Mouse (Mus musculus): ENCODE measurements around the gene Agbl3. TPM values are rescaled to one million over a fixed set of nuclear protein-coding genes. Genes with fewer than 3 reads are reported as not detected.
A peak's percentile ranks its signal among the peaks of the same experiment; 100 is the strongest.

The Agbl3 gene
- total RNA-seq (2021) = 1 to 10 TPM; 3.1 to 3.9 TPM

DNA sequence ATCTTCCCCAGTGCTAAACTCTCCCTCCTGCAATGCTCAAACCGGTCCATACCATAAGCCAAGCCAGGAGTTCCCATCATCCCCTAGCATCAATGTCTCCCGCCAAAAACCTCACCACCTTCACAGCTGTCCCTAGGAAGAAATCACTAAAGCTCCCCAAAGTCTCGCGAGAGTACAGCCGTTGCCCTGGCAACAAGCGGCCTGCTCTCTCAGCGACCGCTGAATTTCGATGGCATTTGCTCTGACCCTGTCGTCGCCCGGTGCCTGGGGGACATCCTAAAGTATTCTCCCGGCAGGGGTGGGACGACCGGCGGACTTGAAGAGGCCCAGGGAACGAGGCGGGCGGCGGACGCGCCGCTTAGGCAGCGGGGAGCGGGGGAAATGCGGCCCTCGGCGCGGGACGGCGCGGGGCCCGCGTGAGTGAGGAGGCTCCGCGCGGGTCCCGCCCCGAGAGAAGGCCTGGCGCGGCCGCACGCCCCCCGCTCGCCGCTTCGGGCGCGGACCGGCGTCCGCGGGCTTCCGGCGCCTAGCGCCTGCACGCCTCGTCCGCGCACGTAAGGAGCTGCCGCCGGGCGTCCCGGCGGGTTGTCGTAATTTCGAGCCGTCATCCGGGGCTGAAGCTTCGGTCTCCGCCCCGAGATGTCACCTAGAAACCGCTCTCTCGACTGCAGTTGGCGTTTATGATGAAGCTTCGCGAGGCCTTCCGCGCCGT, at the start of gene Agbl3:
Gene Agbl3, plus strand, starts transcription at position 202 of the 712 bp plus-strand sequence.
- intact Hi-C loops (cut with DNase I) = loop anchor here (1.0 to 5.0 kb wide), 2 partner anchors 82 to 98 kb away; partner anchors contain the start of genes Cyren and Tmem140
- peak; percentile 96 to 98 for DNase-seq

DNA sequence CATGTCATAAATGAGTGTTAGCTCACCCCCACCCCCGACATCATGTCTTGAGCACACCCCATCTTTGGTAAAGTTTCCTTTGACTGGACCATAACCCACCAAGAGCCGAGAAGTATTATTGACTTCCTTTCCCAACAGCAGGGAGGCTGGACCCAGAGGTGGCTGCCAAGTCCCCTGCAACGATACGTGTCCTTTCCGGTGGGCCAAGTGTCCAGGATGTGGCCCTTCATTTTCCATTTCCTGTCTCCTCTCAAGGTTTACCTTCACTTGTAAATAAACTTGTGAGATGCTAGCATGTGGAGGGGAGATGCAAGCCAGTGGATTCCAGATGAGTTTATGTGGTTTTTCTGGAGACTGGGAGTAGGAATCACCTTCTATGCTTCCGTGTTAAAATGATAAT, 49.2 kb upstream of the Agbl3 start:
- no peak for DNase-seq
- intact Hi-C loops (cut with DNase I) = no loop called here

DNA sequence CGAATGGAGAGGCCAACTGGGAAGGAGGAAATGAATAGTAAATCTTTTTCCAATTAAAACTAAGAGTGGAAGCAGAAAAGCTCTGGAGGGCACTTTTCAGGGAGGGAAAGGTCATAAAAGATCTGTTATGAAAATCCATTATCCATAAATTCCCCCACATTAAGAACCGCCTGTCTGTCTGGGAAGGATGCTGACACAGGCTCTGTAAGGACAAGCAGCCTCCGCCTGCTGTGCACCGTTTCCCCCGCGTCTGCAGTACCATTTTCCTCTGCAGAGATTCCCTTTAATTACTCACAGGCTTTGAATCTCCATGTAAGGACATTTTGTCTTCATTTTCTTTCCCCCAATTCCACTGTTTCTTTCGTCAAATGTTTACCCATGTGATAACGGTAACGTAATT, 48.7 kb upstream of the Agbl3 start:
- no peak for DNase-seq
- intact Hi-C loops (cut with DNase I) = no loop called here

DNA sequence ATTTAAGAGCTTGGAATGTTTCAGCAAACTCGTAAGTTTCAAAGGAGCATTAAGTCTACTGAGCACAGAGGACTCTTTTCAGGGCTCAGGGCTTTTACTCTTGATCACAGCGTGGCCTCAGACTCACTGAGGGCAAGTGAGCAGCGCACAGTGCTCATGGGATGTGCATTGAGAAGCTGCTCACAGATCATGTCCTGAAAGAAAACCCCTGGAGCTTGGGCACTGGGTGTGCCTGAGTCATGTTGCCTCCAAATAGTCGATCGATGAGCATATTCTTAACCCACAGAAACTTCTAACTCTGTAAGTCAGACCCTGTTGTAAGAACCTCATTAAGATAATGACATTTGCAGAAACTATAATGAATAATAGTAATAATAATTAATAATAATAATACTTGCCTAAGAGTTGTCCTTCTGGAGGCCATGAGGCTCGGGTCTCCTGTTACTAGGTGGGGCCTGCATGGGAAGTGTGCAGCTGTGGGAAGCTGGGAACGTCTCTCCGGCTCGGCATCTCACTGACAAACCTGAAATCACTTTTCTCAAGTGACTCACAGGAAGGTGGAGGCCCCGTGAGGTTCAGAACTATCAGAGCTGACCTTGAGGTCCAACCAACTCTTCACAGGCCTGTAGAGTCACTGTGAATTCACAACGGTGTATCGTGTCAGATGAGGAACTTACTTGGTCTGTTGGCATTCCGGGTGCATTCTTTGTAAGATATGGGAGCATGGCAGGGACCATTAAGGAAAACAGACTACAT, 45.1 kb upstream of the Agbl3 start:
- intact Hi-C loops (cut with DNase I) = no loop called here

DNA sequence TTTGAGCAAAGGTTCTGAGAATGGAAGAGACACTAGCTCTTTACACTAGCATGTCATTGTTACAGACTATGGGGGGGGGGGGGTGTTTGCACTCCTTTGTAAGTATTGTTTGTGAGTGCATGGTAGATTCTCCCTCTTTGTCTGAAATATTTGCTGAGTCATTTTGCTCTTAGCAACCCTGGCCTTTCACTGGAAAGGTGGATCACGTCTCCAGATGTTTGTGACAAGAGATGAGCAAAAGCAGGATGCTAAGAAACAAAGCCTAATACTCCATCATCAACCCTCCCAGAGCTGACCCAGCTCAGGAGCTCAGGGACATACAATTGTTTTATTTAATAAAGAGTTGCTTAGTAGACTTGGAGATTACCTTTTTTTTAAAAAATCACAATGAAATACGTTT, 43.3 kb upstream of the Agbl3 start:
- intact Hi-C loops (cut with DNase I) = no loop called here
- DNase-seq = no peak

More for the DNA sequence above, 45.1 kb upstream of the Agbl3 start:
- no peak for DNase-seq

DNA sequence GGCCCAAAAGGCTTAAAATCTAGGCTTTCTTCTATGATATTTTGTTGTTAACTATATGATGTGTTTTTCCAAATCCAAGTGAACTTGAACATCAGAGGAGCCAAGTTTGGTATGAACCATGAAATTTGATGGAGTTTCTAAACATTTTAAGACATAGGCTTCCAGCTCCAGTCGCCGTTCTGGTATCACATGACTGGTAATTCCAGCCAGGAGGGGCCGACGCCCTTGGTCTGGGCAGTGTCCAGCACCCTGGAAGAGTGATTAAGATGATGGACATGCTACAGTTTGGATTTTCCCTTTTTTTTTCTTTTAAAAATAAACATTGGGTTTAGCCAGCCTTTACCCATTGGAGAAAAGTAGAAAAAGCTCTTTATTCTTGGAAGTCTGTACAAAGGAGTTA, 36.3 kb upstream of the Agbl3 start:
- no peak for DNase-seq
- intact Hi-C loops (cut with DNase I) = no loop called here

DNA sequence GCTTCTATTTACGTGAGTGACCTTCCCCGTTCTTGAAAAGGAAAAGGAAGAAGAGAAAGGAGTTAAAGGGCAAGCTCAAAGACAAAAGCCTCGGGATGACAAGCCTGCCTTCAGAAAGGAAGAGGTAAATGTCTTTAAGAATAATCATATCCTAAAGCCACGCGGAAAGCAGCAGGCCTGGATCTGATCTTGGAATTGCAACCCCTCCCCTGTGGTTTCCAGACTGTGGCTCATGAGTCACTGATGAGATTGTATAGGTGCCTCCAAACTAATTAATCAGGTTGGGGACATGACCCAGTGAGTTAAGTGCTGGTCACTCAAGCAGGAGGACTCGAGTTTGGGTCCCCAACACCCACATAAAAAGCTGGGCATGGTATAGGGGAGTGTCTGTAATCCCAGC, 32.4 kb upstream of the Agbl3 start:
- no peak for DNase-seq

DNA sequence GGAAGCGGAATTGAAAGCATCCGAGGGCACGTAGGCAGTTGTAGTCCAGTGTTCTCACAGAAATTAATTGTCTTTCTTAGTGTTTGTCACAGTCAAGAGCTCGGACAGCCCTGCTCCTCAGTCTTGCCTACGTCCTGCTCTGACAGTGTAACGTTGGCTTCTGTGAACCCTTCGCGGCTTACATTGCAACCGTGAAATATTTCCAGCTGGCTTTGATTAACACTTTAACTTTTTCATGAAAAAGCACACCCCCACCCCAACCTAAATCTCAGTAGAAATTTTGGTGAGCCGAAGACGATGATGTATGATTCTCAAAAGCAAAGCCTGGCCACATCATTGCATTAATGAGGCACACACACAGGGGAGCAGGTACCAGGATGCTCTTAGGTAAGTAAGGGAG, 31.7 kb upstream of the Agbl3 start:
- intact Hi-C loops (cut with DNase I) = loop anchor here (5.0 kb wide), 1 partner anchor 61 kb away; no protein-coding TSS in a partner anchor
- no peak for DNase-seq

More for the DNA sequence above, 32.4 kb upstream of the Agbl3 start:
- intact Hi-C loops (cut with DNase I) = loop anchor here (2.0 to 5.0 kb wide), 2 partner anchors 29 to 61 kb away; no protein-coding TSS in a partner anchor

DNA sequence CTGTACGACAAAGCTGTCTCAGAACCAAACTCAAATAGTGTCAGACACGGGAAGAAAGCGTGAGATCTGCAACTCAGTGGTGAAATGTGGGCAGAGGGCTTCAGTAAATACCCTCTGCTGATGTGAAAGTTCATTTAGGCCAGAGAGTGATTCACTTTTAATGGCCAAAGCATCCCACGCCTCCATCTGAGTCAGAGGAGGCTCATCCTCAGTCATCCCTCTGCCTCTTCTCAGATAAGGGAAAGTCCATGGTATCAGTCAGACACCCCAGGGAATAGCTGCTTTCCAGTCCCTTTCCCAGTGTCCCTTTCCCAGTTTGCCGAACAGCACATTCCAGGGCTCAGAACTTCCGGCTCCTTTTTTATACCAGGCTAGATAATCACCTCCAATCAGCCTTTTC, 30.7 kb upstream of the Agbl3 start:
- DNase-seq = no peak
- intact Hi-C loops (cut with DNase I) = loop anchor here (5.0 kb wide), 1 partner anchor 62 kb away; no protein-coding TSS in a partner anchor

DNA sequence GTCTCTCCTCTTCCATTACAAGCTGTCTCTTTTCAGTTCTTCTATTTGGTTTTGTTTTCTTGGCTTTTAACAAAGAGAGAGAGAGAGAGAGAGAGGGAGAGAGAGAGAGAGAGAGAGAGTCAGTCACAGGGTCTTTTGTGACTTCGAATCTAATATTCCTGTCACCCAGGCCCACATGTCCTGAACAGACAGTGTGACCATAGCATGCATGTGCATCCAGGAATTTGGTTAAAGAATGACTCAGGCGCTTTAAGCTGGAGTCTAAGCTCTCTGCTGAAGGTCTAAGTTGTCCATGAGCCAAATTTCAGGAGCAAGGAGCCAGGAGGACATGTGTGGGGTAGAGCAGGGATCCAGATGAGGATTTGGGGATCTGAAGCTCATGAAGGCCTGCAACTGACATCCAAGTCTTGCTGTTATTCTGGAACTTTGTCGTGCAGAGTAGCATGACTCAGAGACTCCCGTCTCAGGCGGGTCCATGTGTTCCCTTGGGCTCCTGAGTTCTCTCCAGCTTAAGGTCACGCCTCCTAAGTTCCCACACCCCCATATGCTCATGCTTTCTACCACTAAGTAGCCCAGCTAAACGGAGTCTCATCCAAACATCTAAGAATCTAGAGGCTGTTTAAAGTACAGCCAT, 29.6 kb upstream of the Agbl3 start:
- intact Hi-C loops (cut with DNase I) = loop anchor here (5.0 kb wide), 2 partner anchors 43 to 153 kb away; partner anchors contain the start of gene Cald1
- DNase-seq = peak; percentile 24 to 42

DNA sequence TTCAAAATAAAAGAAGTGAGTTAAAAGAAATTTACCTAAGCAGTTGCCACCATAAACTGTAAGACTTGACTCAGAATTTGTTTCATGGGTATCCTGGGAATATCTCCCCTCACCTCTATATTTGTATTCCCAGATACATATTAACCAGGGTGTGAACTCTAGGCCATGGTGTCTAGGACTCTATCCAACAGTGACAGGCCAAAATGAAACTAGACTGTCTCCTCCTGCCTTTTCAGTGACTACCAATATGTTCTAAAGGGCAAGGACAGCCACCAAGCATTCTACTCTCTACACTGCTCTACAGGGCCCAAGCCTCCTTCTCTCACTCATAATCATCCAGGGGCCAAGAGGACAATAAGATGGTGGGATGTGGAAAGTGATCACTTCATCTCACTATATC, 28.6 kb upstream of the Agbl3 start:
- intact Hi-C loops (cut with DNase I) = loop anchor here (5.0 kb wide), 2 partner anchors 44 to 154 kb away; partner anchors contain the start of gene Cald1

DNA sequence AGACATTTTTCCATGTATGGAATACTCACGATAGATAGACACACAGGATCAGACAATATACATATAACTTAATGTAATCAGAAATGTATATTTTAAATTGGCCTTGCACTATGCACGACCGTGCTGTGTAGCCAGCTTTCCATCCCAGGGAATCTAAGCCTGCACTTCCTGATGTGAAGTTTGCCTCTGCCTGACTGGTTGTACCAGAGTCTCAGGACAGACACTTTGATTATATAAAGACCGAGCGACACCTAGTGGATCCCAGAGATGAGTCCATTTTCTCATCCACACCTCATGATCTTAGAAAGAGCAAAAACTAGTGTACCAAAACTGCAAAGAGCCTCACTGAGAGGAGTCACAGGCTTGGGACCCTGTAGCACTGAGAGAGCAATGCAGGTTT, 25.8 kb upstream of the Agbl3 start:
- intact Hi-C loops (cut with DNase I) = loop anchor here (1.0 to 5.0 kb wide), 4 partner anchors 47 to 244 kb away; partner anchors contain the start of gene Cald1
- DNase-seq = peak; percentile 53 to 57

More for the DNA sequence above, 28.6 kb upstream of the Agbl3 start:
- DNase-seq = no peak

DNA sequence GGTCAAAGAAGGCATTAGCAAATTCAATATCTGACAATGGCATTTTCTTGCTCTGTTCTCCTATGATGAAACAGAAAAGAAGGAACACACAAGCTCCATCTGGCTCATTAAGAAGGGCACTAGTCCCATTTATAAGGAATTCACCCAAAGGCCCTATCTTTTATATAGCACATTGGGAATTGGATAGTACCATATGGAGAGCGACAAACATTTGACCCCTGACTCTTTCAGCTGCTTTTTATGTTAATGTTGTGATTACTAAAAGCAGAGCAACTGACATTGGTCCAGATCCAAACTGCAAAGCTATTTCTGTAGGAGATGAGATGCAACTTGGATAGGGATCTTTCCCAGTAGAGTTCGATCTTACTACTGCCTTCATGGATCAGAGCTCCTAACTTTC, 21.9 kb upstream of the Agbl3 start:
- intact Hi-C loops (cut with DNase I) = loop anchor here (5.0 kb wide), 1 partner anchor 466 kb away; no protein-coding TSS in a partner anchor
- no peak for DNase-seq

DNA sequence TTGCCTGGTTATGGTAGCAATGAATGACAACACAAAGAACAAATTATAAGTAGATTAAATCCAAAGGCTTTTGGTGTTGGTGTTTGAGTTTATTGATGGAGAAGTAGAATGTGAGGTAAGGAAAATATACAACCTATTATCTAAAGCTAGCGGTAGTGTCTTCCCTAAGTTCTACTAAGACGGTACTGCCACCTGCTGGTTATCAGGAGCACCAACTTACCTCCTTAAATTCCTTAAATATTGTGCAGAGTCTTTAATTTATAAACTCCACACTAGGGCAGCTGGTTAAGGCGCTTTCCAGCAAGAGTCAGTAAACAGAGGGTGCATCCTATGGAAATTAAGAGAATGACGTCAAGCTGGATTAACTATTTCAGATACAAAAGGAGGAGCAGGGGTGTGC, 20.2 kb upstream of the Agbl3 start:
- intact Hi-C loops (cut with DNase I) = loop anchor here (1.0 to 5.0 kb wide), 2 partner anchors 117 to 249 kb away; partner anchors contain the start of gene Cyren
- peak in 1 of 2 experiments; percentile 57 for DNase-seq

DNA sequence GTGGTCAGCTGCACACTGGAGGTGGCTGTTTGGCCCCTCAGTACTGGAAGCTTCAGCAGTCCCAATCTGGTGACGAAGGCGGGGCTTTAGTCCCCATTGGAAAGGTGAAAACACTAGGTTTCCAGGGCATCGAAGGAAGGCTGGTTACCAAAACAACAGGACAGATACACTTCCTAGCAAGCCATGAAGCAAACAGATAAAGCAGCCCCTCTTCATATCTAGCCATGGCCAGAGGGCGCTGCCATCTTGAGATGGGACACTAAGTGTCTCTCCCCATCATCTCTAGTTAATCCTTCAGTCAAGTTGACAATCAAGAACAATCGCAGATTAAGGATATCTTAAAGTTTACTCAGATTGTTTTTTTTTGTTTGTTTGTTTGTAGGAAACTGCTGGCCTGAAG, 14.5 kb upstream of the Agbl3 start:
- intact Hi-C loops (cut with DNase I) = no loop called here
- no peak for DNase-seq

DNA sequence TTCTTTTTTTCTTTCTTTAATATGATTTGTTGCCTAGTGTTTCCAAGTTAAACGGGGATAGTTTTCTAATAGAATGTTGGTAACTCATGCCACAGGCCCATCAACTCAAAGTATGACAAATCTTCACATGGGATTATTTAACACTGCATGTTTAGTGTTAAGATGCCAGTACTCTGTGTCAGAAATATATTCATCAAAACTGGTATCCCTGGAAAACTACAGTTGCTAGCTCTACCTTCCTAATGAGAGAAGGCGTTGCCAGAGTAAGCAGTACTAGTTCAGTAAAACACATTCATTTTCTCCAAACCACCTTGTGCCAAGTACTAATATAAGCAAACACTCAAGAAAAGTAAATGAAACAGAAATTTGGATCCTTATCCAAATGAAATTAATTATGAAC, 10.2 kb upstream of the Agbl3 start:
- intact Hi-C loops (cut with DNase I) = loop anchor here (10.0 kb wide), 1 partner anchor 595 kb away; the partner anchor contains the start of gene Slc35b4
- no peak for DNase-seq

DNA sequence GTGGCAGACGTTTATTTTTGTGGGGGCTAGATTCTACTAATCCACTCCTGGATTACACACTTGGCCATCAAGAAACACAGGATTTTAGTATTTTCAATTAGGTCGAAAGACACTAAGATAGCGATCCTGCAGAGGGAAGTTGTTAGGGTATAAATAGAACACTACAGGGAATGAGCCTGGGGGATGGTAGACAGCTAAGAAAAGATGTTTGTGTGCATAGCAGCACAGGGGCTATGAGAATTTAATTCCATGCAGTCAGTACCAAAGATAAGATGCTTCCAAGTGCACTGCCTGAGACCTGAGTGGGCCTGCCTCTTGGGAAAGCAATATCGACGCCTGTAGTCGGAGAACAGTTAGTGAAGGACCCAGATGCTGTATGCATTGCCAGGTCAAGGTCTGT, 9.7 kb upstream of the Agbl3 start:
- intact Hi-C loops (cut with DNase I) = loop anchor here (10.0 kb wide), 1 partner anchor 596 kb away; the partner anchor contains the start of gene Slc35b4
- DNase-seq = no peak

DNA sequence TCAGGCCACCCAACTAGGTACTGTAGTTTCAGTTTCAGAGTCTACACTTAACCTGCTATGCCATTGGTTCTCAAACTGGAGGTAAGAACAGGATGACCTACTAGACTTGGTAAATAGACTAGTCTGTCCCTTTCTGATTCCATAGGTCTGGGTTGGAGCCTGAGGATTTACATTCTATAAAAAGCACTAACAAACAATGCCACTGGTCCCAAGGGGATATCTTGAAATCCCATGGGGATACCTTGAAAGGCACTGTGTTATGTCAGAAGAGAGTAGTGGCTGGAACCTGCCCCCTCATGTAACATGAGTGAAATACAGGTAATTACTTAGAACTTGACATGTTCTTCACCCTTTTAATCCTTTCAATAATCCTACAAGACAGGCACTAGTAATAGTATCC, 3.8 kb upstream of the Agbl3 start:
- DNase-seq = no peak
- intact Hi-C loops (cut with DNase I) = loop anchor here (5.0 to 10.0 kb wide), 2 partner anchors 151 to 602 kb away; partner anchors contain the start of gene Slc35b4

DNA sequence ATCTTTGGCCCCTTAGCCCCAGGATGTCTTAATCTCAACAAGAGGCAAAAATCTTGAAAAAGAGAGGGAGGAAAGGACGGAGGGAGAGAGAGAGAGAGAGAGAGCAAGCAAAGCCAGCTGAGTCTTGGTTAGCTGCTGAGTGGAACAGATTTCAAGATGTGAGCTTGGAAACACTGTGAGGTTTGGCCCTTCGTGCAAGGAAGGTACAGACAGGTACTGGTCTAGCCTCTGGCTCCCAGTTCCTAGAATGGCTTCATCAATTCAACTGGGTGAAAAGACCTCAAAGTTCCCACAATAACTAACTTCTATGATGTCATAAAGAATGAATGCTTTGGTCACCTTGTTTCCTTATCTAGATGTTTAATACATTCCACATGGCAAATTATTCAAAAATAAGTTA, 3.1 kb upstream of the Agbl3 start:
- intact Hi-C loops (cut with DNase I) = loop anchor here (5.0 to 10.0 kb wide), 2 partner anchors 150 to 602 kb away; partner anchors contain the start of gene Slc35b4
- DNase-seq = no peak

DNA sequence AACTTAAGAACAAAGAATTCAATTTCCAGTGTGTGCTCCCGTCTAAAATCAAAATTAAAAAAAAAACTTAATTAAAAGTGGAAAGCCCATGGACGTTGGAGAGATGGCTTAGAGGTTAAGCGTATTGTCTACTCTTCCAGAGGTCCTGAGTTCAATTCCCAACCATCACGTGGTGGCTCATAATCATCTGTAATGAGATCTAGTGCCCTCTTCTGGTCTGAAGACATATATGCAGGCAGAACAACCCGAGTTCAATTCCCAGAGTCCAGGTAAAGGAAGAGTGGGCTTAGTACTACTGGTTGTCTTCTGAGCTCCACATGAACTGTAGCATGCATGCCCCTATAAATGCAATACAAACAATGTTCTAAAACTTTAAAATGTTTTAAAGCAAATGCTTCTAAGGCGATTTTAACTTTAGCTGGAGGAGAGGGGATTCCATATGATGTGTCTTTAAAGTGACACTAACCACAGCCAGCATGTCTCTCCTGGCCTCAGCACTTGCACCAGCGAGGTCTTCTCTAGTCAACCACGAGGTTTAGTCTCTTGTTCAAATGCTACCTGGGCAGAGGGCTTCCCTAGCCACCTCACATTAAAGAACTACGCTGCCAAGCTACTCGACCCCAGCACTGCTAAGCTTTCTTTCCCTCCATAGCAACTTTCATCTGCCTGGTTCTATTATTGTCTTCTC, 2.1 kb upstream of the Agbl3 start:
- intact Hi-C loops (cut with DNase I) = loop anchor here (5.0 to 10.0 kb wide), 2 partner anchors 149 to 603 kb away; partner anchors contain the start of gene Slc35b4
- DNase-seq = no peak
